Mouse (Mus musculus) liver, embryonic 16.5 days (tissue): ENCODE results near the gene Trim2. TPM values are rescaled to one million over a fixed set of nuclear protein-coding genes. Genes with fewer than 3 reads are reported as not detected.

Source experiments
- ATAC-seq: fragments of 200-750 bp; cut with Nextera tagmentation; 2 replicates; pipeline ENCODE4 v1.8.0; 2017; ENCODE audit warnings: low read depth, mild to moderate bottlenecking, moderate number of reproducible peaks, moderate library complexity
- H3K27ac ChIP-seq: fragments of 300-500 bp; sonication (generic); 2 replicates; pipeline ENCODE4 v1.5.1; 2014; ENCODE audit warnings: mild to moderate bottlenecking, low read length
- H3K27me3 ChIP-seq: fragments of 300-500 bp; sonication (generic); 2 replicates; pipeline ENCODE4 v1.6.1; 2014; ENCODE audit warnings: low read depth, low read length, mixed read lengths; ENCODE audit not compliant: control insufficient read depth, insufficient read depth
- H3K36me3 ChIP-seq: fragments of 300-500 bp; sonication (generic); 2 replicates; pipeline ENCODE4 v1.6.1; 2014; ENCODE audit warnings: mild to moderate bottlenecking; ENCODE audit not compliant: control insufficient read depth, insufficient read depth
- H3K4me1 ChIP-seq: fragments of 300-500 bp; sonication (generic); 2 replicates; pipeline ENCODE4 v1.6.1; 2014; ENCODE audit warnings: low read depth, low read length, mixed read lengths; ENCODE audit not compliant: control insufficient read depth
- H3K4me2 ChIP-seq: fragments of 300-500 bp; sonication (generic); 2 replicates; pipeline ENCODE4 v1.6.1; 2014; ENCODE audit warnings: low read depth, low read length, mixed read lengths
- H3K4me3 ChIP-seq: fragments of 300-500 bp; sonication (generic); 2 replicates; pipeline ENCODE4 v1.5.1; 2014; ENCODE audit warnings: low read depth, mild to moderate bottlenecking, low read length
- H3K9ac ChIP-seq: fragments of 300-500 bp; sonication (generic); 2 replicates; pipeline ENCODE4 v1.6.1; 2014; ENCODE audit warnings: low read depth, low read length
- H3K9me3 ChIP-seq: fragments of 300-500 bp; sonication (generic); replicated peaks from 2 replicates; pipeline ENCODE4 v1.6.1; 2016; ENCODE audit warnings: low read length; ENCODE audit not compliant: control insufficient read depth
- WGBS: fragments of 180-500 bp; shearing (Covaris S2); extraction: QIAGEN DNeasy Blood & Tissue Kit; methylation state at CpG from one replicate; pipeline ENCODE4 v1.1.7; 2014; ENCODE audit not compliant: insufficient replicate concordance; 5-methylcytosine and 5-hydroxymethylcytosine counted together
- polyA plus RNA-seq: library from polyadenylated mRNA; unstranded; fragments of >200 nt; fragmentation: Nextera tagmentation; extraction: Ambion mirVana; gene quantifications from 2 replicates; pipeline ENCODE4 v1.2.1, GENCODE M21; 2015

Gene Trim2
- polyA plus RNA-seq, 1 experiment from 2014 or later: 6.3 TPM

- peaks cover 20% of the 10 kb centered on the region for H3K27me3 ChIP-seq
- no peaks in the 10 kb centered on the region for H3K36me3 ChIP-seq
- H3K9ac ChIP-seq: no peak overlapping the region
- H3K4me3 ChIP-seq: no peak overlapping the region
- no peak for ATAC-seq
- peak overlapping the region; percentile 29; the same call in 1 of the 2 replicates for H3K4me2 ChIP-seq
- WGBS: 36% methylated on average over 21 of the region's 21 CpGs
- H3K4me1 ChIP-seq: no peaks in the 10 kb centered on the region; the same call in 1 of the 2 replicates
- H3K27ac ChIP-seq: no peak overlapping the region
- no peaks in the 10 kb centered on the region for H3K9me3 ChIP-seq
These were observed 115.4 kb downstream of the Trim2 start for GRCm38 (mm10) chr3:84191141-84191881.

- Histone ChIP-seq H3K36me3 (no peaks in the 10 kb centered on the region), H3K9ac (no peak overlapping the region), H3K9me3 (no peaks in the 10 kb centered on the region), H3K4me3 (peak overlapping the region; percentile 29), H3K27me3 (peaks cover 20% of the 10 kb centered on the region), H3K4me1 (no peaks in the 10 kb centered on the region; the same call in 1 of the 2 replicates), H3K27ac (no peak overlapping the region), H3K4me2 (peak overlapping the region; percentile 29)
- no peak for ATAC-seq
- WGBS: 6% methylated on average over 41 of the region's 41 CpGs
These were observed 116.1 kb downstream of the Trim2 start for GRCm38 (mm10) chr3:84190513-84191061.

GRCm38 (mm10) chr3:84189629-84190173, 117.0 kb downstream of the Trim2 start:
- H3K9me3 ChIP-seq: no peaks in the 10 kb centered on the region
- H3K9ac ChIP-seq: no peak overlapping the region
- H3K4me1 ChIP-seq: no peaks in the 10 kb centered on the region; the same call in 1 of the 2 replicates
- 25% methylated on average over 10 of the region's 10 CpGs for WGBS
- no peak overlapping the region for H3K4me3 ChIP-seq
- no peaks in the 10 kb centered on the region for H3K36me3 ChIP-seq
- no peak for ATAC-seq
- peaks cover 20% of the 10 kb centered on the region for H3K27me3 ChIP-seq
- H3K4me2 ChIP-seq: peak overlapping the region; percentile 29; the same call in 1 of the 2 replicates
- H3K27ac ChIP-seq: no peak overlapping the region

GRCm38 (mm10) chr3:84181717-84182116, 125.0 kb downstream of the Trim2 start:
- WGBS: 58% methylated on average over 4 of the region's 4 CpGs
- no peaks in the 10 kb centered on the region for H3K27me3 ChIP-seq
- no peaks in the 10 kb centered on the region for H3K9me3 ChIP-seq
- H3K4me3 ChIP-seq: no peak overlapping the region
- ATAC-seq: no peak
- no peak overlapping the region for H3K27ac ChIP-seq
- no peak overlapping the region for H3K9ac ChIP-seq
- no peaks in the 10 kb centered on the region for H3K36me3 ChIP-seq
- H3K4me2 ChIP-seq: no peak overlapping the region
- peaks cover 2% of the 10 kb centered on the region; the same call in 1 of the 2 replicates for H3K4me1 ChIP-seq

GRCm38 (mm10) chr3:84181102-84181501, 125.6 kb downstream of the Trim2 start:
- H3K36me3 ChIP-seq: no peaks in the 10 kb centered on the region
- no peak overlapping the region for H3K27ac ChIP-seq
- H3K4me3 ChIP-seq: no peak overlapping the region
- H3K27me3 ChIP-seq: no peaks in the 10 kb centered on the region
- H3K4me2 ChIP-seq: no peak overlapping the region
- peaks cover 2% of the 10 kb centered on the region; the same call in 1 of the 2 replicates for H3K4me1 ChIP-seq
- no peak for ATAC-seq
- H3K9ac ChIP-seq: no peak overlapping the region
- no peaks in the 10 kb centered on the region for H3K9me3 ChIP-seq
- WGBS: 44% methylated on average over 8 of the region's 8 CpGs

- WGBS: 80% methylated on average over 2 of the region's 2 CpGs
These were observed 126.4 kb downstream of the Trim2 start for GRCm38 (mm10) chr3:84180304-84180703.

GRCm38 (mm10) chr3:84177834-84178233, 128.8 kb downstream of the Trim2 start:
- no peak for ATAC-seq
- no peak overlapping the region for H3K4me2 ChIP-seq
- H3K36me3 ChIP-seq: no peaks in the 10 kb centered on the region
- H3K27me3 ChIP-seq: no peaks in the 10 kb centered on the region
- H3K27ac ChIP-seq: no peak overlapping the region
- peaks cover 2% of the 10 kb centered on the region; the same call in 1 of the 2 replicates for H3K4me1 ChIP-seq
- 39% methylated on average over 2 of the region's 2 CpGs for WGBS
- no peak overlapping the region for H3K4me3 ChIP-seq
- H3K9ac ChIP-seq: no peak overlapping the region
- no peaks in the 10 kb centered on the region for H3K9me3 ChIP-seq

More at GRCm38 (mm10) chr3:84180304-84180703, 126.4 kb downstream of the Trim2 start:
- Histone ChIP-seq H3K27me3 (no peaks in the 10 kb centered on the region), H3K4me3 (no peak overlapping the region), H3K36me3 (no peaks in the 10 kb centered on the region), H3K9me3 (no peaks in the 10 kb centered on the region), H3K4me2 (no peak overlapping the region), H3K9ac (no peak overlapping the region), H3K27ac (no peak overlapping the region), H3K4me1 (peaks cover 2% of the 10 kb centered on the region; the same call in 1 of the 2 replicates)
- no peak for ATAC-seq

- Histone ChIP-seq H3K4me2 (no peak overlapping the region), H3K9ac (no peak overlapping the region), H3K9me3 (no peaks in the 10 kb centered on the region), H3K27me3 (no peaks in the 10 kb centered on the region), H3K36me3 (no peaks in the 10 kb centered on the region), H3K27ac (no peak overlapping the region), H3K4me1 (peaks cover under 1% of the 10 kb centered on the region; the same call in 1 of the 2 replicates), H3K4me3 (no peak overlapping the region)
- WGBS: 48% methylated on average over 7 of the region's 7 CpGs
- no peak for ATAC-seq
These were observed 131.1 kb downstream of the Trim2 start for GRCm38 (mm10) chr3:84175337-84176315.
